Mouse (Mus musculus) megakaryocyte, embryonic 14.5 days (primary cell): ENCODE measurements around the gene Wapl. TPM values are rescaled to one million over a fixed set of nuclear protein-coding genes. Genes with fewer than 3 reads are reported as not detected.

ENCODE experiments used
- H3K27me3 ChIP-seq: replicated peaks from 2 replicates; pipeline ENCODE3; 2012; ENCODE audit warnings: inconsistent platforms
- H3K36me3 ChIP-seq: replicated peaks from 2 replicates; pipeline ENCODE3; 2012; ENCODE audit warnings: low read length, inconsistent platforms, mixed read lengths
- H3K4me1 ChIP-seq: 2 replicates; pipeline ENCODE4 v1.6.1; 2012; ENCODE audit warnings: inconsistent platforms
- H3K4me3 ChIP-seq: replicated peaks from 2 replicates; pipeline ENCODE3; 2012; ENCODE audit warnings: moderate library complexity, mild to moderate bottlenecking, inconsistent platforms
- H3K9me3 ChIP-seq: 2 replicates; pipeline ENCODE4 v1.6.1; 2012; ENCODE audit warnings: inconsistent platforms
- FLI1 ChIP-seq: IDR thresholded peaks from 2 replicates; pipeline ENCODE4 v1.6.1; 2012; ENCODE audit warnings: low read length, inconsistent platforms, mixed read lengths
- GATA1 ChIP-seq: IDR thresholded peaks from 3 replicates; pipeline ENCODE4 v1.6.1; 2012; ENCODE audit warnings: mixed read lengths, low read length, inconsistent platforms, borderline replicate concordance
- polyA plus RNA-seq: library from polyadenylated mRNA; stranded (reverse); fragments of >175 nt; gene quantifications from 2 replicates; pipeline ENCODE4 v1.2.3, GENCODE M21; 2012; ENCODE audit warnings: low replicate concordance; ENCODE audit not compliant: insufficient read depth

Gene Wapl
- polyA plus RNA-seq, 1 experiment = 3.7 TPM

DNA sequence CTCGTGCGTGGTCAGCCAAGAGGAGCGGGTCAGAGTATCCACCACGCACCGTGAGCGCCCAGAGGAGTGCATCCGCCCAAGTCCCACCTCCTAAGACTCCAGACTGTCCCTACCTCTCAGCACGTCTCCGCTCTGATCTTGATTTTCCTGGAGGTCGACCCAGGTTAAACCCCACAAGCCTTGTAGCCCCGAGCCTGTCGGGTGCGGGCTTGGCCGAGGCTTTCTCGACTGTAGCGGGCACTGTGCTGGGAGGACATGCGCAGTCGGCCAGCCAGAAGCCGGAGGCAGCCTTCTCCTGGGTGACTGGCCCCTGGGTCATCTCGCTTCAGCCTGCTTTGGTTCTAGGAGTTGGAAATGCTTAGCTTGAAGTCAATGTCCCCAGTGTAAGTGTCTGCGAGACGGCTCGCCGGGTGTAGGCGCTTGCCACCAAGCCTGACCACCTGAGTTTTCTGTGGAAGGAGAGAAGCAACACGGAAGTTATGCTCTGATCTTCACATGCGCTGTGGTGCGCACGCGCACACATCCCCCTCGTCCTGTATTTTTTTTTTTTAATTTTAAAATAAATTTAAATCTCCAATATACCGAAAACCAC lies 95.9 kb downstream of the Wapl start:
- Histone ChIP-seq H3K27me3 (peaks cover 21% of the 10 kb centered on the region), H3K36me3 (no peaks in the 10 kb centered on the region), H3K4me1 (peaks cover 29% of the 10 kb centered on the region), H3K9me3 (no peaks in the 10 kb centered on the region), H3K4me3 (peak overlapping the region; percentile 91)
- TF ChIP-seq FLI1 (no peak), GATA1 (no peak)

DNA sequence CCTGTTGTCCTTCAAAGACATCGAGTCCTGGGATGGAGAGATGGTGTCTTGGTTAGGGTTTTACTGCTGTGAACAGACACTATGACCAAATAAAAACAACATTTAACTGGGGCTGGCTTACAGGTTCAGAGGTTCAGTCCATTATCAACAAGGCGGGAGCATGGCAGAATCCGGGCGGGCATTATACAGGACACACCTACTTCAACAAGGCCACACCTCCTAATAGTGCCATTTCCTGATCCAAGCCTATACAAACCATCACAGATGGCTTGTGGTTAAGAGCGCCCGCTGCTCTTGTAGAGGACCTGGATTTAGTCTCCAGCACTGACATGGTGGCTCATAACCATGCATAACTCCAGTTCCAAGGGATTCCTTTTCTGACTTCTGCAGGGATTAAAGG lies 96.7 kb downstream of the Wapl start:
- Histone ChIP-seq H3K27me3 (peaks cover 21% of the 10 kb centered on the region), H3K9me3 (peaks cover 2% of the 10 kb centered on the region), H3K36me3 (no peaks in the 10 kb centered on the region), H3K4me3 (no peak overlapping the region), H3K4me1 (peaks cover 29% of the 10 kb centered on the region)
- TF ChIP-seq GATA1 (no peak), FLI1 (no peak)

DNA sequence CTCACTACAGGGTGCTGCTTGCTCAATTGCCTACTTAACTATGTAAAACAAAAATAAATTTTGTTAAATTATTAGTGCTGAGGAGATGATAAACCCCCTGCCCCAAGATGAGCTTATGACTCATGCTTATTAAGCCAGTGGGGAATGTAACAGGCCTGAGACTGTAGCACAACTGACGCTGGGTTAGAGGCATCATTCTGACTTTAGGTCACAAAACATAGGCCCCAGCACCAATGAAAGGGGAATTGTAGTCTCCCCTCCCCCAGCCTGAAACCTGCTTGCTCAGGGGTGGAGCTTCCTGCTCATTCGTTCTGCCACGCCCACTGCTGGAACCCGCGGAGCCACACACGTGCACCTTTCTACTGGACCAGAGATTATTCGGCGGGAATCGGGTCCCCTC lies 97.9 kb downstream of the Wapl start:
- H3K4me3 ChIP-seq = no peak overlapping the region
- H3K9me3 ChIP-seq = peaks cover 11% of the 10 kb centered on the region
- no peaks in the 10 kb centered on the region for H3K36me3 ChIP-seq
- no peak for TF ChIP-seq FLI1
- TF ChIP-seq GATA1 = no peak
- H3K4me1 ChIP-seq = peaks cover 29% of the 10 kb centered on the region
- peaks cover 21% of the 10 kb centered on the region for H3K27me3 ChIP-seq

DNA sequence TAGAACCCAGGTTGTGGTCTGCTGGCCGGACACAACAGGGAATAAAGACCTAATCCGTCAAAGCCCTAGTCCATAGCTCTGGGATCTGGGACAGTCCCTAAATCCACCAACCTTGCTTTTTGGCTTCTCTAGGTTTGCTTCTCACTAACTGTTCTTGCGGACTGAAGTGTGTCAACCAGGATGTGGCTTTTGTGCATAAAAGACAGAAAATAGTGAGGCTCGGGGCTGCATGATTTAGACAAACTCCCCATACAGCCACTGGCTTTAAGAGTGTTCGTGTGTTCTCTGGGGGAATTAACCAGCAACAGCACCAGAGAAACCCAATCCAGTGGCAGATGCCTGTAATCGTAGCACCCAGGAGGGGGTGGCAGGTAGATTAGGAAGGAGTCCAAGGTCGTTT lies 98.4 kb downstream of the Wapl start:
- no peak overlapping the region for H3K4me3 ChIP-seq
- peaks cover 29% of the 10 kb centered on the region for H3K4me1 ChIP-seq
- no peaks in the 10 kb centered on the region for H3K36me3 ChIP-seq
- peaks cover 26% of the 10 kb centered on the region for H3K27me3 ChIP-seq
- TF ChIP-seq GATA1 (no peak), FLI1 (no peak)
- peaks cover 11% of the 10 kb centered on the region for H3K9me3 ChIP-seq

DNA sequence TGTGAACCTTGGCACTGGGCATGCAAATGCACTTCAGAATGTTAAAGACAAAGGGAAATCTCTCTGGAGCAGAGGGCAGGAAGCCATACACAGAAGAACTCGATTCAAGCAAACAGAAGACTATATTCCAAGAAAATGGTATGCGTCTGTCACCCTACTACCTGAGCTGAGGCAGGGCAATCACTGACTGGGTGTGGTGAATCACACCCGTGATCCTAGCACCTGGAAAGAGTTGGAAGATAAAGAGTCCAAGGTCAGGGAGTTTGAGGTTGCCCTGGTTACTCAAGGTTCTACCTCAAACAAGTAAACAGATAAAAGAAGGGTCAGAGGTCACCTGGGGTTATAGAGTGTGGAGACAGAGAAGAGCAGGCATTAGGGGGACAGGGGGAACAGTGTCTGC lies 100.0 kb downstream of the Wapl start:
- peaks cover 19% of the 10 kb centered on the region for H3K4me1 ChIP-seq
- TF ChIP-seq GATA1 (no peak), FLI1 (no peak)
- peaks cover 11% of the 10 kb centered on the region for H3K9me3 ChIP-seq
- H3K36me3 ChIP-seq = no peaks in the 10 kb centered on the region
- H3K4me3 ChIP-seq = no peak overlapping the region
- peaks cover 30% of the 10 kb centered on the region for H3K27me3 ChIP-seq

DNA sequence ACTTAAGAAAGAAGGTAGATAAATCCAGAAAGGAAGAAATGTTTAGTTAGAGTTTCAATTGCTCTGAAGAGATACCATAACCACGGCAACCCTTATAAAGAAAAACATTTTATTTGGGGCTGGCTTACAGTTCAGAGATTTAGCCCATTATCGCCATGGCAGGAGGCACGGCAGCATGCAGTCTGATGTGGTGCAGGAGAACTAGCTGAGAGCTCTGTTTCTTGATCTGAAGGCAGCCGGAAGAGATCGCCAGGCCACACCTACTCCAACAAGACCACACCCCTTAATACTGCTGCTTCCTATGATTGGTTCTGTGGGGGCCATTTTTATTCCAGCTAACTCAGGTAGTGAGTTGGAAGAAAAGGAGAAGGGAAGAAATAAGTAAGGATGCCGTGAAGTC lies 100.5 kb downstream of the Wapl start:
- Histone ChIP-seq H3K36me3 (no peaks in the 10 kb centered on the region), H3K4me1 (peaks cover 15% of the 10 kb centered on the region), H3K4me3 (no peak overlapping the region), H3K9me3 (peaks cover 11% of the 10 kb centered on the region), H3K27me3 (peaks cover 32% of the 10 kb centered on the region)
- TF ChIP-seq FLI1 = no peak
- TF ChIP-seq GATA1 = no peak

DNA sequence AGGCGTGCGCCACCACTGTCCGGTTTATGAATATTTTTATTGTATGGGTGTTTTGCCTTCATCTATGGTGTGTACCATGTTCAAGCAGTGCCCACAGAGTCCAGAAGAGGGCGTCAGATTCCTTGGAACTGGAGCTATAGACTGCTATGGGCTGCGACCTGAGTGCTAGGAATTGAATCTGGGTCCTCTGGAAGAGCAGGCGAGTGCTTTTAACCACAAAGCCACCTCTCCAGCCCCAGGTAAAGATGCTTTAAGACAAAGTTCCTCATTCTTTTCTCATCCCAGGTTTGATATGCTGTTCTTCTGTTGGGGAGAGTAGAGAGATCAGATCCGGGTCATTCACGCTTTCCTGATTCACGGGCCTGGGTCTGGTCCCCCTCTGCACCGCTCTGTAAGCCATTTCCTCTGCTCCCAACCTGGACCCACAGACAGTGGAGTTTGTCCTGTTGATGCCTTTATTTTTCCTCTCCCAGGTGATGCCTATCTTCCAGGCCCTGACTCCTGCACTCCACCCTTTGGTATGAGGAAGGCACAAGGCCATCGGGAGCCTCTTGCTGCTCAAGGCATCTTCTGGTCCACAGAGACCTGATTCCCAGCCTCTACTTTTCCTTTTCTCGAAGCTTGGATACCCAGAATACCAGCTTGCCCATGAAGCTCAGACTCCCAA lies 103.1 kb downstream of the Wapl start:
- Histone ChIP-seq H3K4me3 (no peak overlapping the region), H3K4me1 (no peaks in the 10 kb centered on the region), H3K9me3 (peaks cover 11% of the 10 kb centered on the region), H3K36me3 (no peaks in the 10 kb centered on the region), H3K27me3 (peaks cover 38% of the 10 kb centered on the region)
- TF ChIP-seq GATA1 (no peak), FLI1 (no peak)

DNA sequence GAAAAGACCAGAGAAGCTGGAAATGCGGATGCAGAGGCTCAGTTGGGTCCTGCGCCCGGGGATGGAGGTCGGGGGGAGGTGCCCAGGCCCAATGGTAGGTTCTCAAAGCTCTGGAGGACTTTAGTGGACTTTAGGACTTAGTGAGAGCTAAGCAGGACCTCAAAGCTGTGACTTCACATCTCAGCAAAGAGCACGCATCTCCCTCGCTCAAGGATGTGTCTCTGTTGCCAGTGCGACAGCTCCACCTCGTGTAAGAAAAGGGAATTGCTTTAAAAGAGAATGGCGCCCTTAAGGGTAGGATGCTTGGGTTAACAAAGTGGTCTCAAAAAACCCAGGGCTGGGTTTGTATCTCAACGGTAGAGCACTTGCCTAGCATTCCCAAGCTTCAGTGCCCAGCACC lies 104.1 kb downstream of the Wapl start:
- TF ChIP-seq FLI1 (no peak), GATA1 (no peak)
- Histone ChIP-seq H3K4me3 (no peak overlapping the region), H3K9me3 (peaks cover 11% of the 10 kb centered on the region), H3K4me1 (no peaks in the 10 kb centered on the region), H3K27me3 (peaks cover 44% of the 10 kb centered on the region), H3K36me3 (no peaks in the 10 kb centered on the region)

DNA sequence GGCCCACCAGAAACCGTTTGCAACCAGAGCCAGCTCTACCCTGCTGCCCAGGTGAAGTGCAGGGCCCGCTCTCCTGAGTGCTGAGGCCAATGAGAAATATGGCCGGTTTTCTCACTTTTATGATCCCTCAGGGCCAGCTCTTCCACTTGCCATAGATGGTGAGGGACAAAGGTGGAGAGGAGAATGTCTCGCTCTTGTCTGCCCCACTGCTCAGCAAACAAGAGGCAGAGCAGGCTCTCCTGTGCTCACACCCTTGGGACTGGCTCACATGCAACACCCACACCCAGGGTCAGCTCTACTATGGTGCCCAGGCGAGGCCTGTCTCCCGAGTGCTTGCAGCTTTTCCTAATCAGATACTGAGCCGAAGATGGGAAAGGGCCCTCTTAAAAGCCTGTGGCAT lies 105.0 kb downstream of the Wapl start:
- H3K4me1 ChIP-seq = no peaks in the 10 kb centered on the region
- H3K36me3 ChIP-seq = no peaks in the 10 kb centered on the region
- no peak overlapping the region for H3K4me3 ChIP-seq
- H3K9me3 ChIP-seq = peaks cover 11% of the 10 kb centered on the region
- TF ChIP-seq GATA1 (no peak), FLI1 (no peak)
- peaks cover 38% of the 10 kb centered on the region for H3K27me3 ChIP-seq

DNA sequence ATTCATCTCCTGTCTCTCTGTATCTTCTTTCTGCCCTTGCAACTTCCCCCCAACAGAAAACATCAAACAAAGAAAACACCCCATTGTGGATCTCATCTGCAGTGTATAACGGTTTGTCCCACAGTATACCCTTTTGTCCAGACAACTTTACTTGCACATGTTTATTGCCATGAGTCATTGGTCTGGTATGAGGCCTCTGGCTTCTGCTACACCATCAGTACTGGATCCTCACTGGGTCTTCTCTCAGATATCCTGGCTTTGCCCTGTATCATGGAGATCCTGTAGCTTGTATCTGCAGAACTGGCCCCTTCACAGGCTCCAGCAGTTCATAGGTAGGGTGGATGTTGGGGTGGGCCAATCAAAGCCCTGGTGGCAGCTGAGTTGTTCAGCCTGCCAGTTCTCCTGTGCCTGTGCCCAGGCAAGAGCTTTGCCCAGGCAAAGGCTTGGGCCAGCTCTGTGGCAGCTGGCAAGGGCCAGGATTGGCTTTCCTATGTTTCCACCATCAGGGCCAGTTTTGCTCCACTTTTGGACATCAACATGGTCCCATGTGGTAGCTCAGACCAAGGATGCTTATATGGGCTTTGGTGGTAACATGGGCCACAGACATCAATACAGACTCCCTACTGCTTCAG lies 119.8 kb downstream of the Wapl start:
- H3K36me3 ChIP-seq = no peaks in the 10 kb centered on the region
- no peaks in the 10 kb centered on the region for H3K9me3 ChIP-seq
- no peaks in the 10 kb centered on the region for H3K27me3 ChIP-seq
- H3K4me3 ChIP-seq = no peak overlapping the region
- no peaks in the 10 kb centered on the region for H3K4me1 ChIP-seq
- no peak for TF ChIP-seq GATA1
- no peak for TF ChIP-seq FLI1

Other genes starting within 250 kb of the Wapl start
- gene Bmpr1a, start 170.6 kb upstream of the Wapl start, polyA plus RNA-seq = 0.36 TPM in 1 of 2 replicates, not detected in the other
- gene 9230112D13Rik, start 151.1 kb upstream of the Wapl start, polyA plus RNA-seq = not detected in 2 replicates
- not detected in 2 replicates for gene Ldb3, start 85.2 kb upstream of the Wapl start, polyA plus RNA-seq
- gene Opn4, start 73.8 kb upstream of the Wapl start, polyA plus RNA-seq = not detected in 2 replicates
- gene Grid1, start 146.2 kb downstream of the Wapl start, polyA plus RNA-seq = not detected in 2 replicates